Mouse (Mus musculus) G1E (cell line): ENCODE measurements around the gene Klrb1a.

ENCODE experiments used
- CTCF ChIP-seq: IDR thresholded peaks from 2 replicates; pipeline ENCODE4 v1.5.1; 2012; ENCODE audit warnings: low read depth, low read length, inconsistent platforms, mixed read lengths
- GATA1 ChIP-seq: IDR thresholded peaks from 2 replicates; pipeline ENCODE4 v1.6.1; 2012; ENCODE audit warnings: borderline replicate concordance, low read length, inconsistent platforms, mixed read lengths
- TAL1 ChIP-seq: conservative IDR thresholded peaks from 2 replicates; pipeline ENCODE4 v1.6.1; 2012; ENCODE audit warnings: low read depth, low read length, inconsistent platforms, mixed read lengths

- TF ChIP-seq GATA1 (no peak), CTCF (no peak), TAL1 (no peak)
These were observed 33.9 kb downstream of the Klrb1a start for GRCm38 (mm10) chr6:128589426-128589825.
